Mouse (Mus musculus): ENCODE measurements at regions not wholly inside any gene's neighbourhood (a gene's known extent, or its start where the extent isn't known, plus 50 kb on each side); places are given as distances from the start of the nearest gene placed in this dataset.

DNA sequence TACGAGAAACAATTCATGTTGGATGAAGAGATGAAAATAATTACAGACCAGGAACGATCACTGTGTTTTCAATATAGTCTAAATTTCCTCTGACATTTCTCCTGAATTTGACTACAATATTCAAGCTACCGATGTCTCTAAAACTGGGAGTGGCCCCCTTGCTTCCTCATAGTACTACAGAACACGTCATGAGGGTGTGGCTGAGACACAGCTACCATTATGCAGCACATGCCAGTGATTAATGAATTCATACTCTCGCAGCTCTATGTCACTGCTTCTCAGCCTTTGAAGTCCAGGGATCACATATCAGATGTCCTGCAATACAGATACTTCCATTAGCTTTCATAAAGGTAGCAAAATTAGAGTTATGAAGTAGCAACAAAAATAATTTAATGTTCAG, 201.3 kb upstream of the Slit2 start:
- Histone ChIP-seq H3K4me1 (no peaks in the 10 kb centered on the region; the same call in 1 of the 2 replicates), H3K4me2 (no peak overlapping the region), H3K27ac (replicated peaks) (no peak overlapping the region; the same call in 1 of the 2 replicates), H3K4me3 (no peak overlapping the region), H3K9ac (no peak overlapping the region), H3K27me3 (replicated peaks) (no peaks in the 10 kb centered on the region), H3K9me3 (no peaks in the 10 kb centered on the region), H3K36me3 (no peaks in the 10 kb centered on the region)
- ATAC-seq (ENCODE audit: extremely low read depth, insufficient number of reproducible peaks, low FRiP score, low TSS enrichment), result no peak
- 65% methylated on average over 5 of the region's 5 CpGs for WGBS

DNA sequence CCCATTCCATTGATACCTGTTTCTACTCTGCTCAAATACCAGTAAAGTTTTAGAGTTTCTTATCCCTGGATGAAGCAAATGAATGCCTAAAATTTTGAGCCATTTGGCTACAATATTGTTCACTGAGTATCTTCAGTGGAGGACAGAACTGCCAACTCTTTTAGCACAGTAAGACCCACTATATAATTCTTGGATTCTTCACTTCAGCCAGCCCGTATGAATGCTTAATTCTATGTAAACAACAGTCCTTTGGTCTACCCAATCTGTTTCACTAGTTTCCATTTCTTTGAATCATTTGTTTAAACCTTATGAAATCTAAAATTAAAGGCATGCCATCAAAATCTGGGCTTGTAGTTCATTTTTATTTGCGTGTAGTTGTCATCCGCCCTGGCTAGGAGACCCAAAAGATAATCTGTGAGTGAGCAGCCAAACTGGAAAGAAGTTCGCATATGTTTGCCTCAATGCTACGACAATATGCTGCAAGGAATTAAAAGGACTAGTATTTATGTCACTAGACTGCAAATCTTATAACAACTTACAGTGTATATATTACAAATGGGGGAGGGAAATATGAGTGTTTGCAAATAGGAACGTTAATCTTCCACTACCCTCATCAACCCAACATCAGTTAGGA, 188.2 kb upstream of the Slit2 start:
- Histone ChIP-seq H3K27me3 (replicated peaks) (no peaks in the 10 kb centered on the region), H3K4me3 (no peak overlapping the region), H3K9ac (no peak overlapping the region), H3K4me1 (no peaks in the 10 kb centered on the region), H3K27ac (replicated peaks) (no peak overlapping the region), H3K36me3 (no peaks in the 10 kb centered on the region), H3K4me2 (no peak overlapping the region), H3K9me3 (no peaks in the 10 kb centered on the region)
- WGBS, result 69% methylated on average over 6 of the region's 6 CpGs
- ATAC-seq (ENCODE audit: extremely low read depth, insufficient number of reproducible peaks, low FRiP score, low TSS enrichment), result no peak

DNA sequence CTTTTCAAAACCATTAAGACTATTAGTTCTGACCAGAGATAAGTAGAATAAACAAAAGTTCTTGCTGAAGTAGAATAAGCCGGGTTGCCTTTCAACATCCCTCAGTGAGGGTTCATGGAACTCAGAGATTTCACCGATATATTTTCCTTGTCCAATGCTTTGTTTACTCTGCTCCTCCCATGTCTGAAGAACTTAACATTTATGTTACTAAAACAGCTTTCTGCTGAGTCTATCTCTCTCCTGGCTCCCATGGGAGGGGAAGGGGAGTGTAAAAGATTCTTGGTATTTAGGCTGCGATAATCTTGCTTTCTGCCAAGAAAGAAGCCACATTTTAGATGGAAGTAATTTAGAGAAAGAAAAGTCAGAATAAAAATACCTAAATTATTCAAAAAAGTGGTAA, 187.7 kb upstream of the Slit2 start:
- no peak overlapping the region for H3K4me2 ChIP-seq
- ATAC-seq (ENCODE audit: extremely low read depth, insufficient number of reproducible peaks, low FRiP score, low TSS enrichment), result no peak
- WGBS, result 42% methylated on average over 3 of the region's 3 CpGs
- H3K4me1 ChIP-seq, result no peaks in the 10 kb centered on the region
- H3K9ac ChIP-seq, result no peak overlapping the region
- no peaks in the 10 kb centered on the region for H3K27me3 ChIP-seq (replicated peaks)
- H3K36me3 ChIP-seq, result no peaks in the 10 kb centered on the region
- no peaks in the 10 kb centered on the region for H3K9me3 ChIP-seq
- no peak overlapping the region for H3K4me3 ChIP-seq
- no peak overlapping the region for H3K27ac ChIP-seq (replicated peaks)

DNA sequence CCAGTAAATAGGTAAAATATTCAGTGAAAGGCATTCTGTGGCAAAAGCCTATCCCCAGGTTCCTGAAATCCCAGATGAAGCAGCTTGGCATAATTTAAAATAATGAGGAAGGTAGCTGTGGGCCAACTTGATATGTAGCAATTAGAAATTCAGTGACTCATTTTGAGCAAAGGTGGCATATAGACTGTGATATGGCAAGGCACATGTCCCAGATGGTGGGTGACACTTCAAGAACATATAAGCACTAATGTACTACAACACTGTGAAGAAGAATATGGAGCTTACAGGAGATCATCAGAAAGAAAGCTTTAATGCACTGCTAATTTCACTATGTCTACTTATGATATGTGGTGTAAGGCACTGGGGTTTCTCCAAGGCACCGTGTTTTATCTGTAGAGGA, 162.0 kb upstream of the Slit2 start:
- Histone ChIP-seq H3K4me3 (no peak overlapping the region), H3K9me3 (no peaks in the 10 kb centered on the region), H3K27ac (replicated peaks) (no peak overlapping the region), H3K9ac (no peak overlapping the region), H3K36me3 (no peaks in the 10 kb centered on the region), H3K27me3 (replicated peaks) (no peaks in the 10 kb centered on the region), H3K4me2 (no peak overlapping the region), H3K4me1 (no peaks in the 10 kb centered on the region)
- 65% methylated on average over 1 of the region's 1 CpGs for WGBS
- no peak for ATAC-seq (ENCODE audit: extremely low read depth, insufficient number of reproducible peaks, low FRiP score, low TSS enrichment)

DNA sequence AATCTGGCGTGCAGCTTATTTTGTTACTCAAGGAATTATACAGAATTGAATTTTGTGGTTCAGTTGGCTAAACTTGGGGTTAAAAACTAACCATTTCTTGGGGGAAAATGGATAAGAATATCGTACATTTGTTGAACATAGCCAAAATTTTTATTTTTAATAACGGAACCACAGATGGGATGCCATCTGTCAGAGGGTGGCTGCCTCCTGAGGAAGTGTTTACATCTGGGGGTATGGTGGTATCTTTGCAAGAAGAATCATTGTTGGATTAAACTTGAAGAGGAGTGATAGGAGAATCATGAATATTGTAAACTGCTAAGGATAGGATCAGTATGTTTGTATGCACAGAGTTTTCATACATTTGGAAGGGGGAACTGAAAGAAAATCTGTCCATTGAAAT, 144.9 kb upstream of the Slit2 start:
- H3K27ac ChIP-seq (replicated peaks), result no peak overlapping the region
- 0 out of 2 replicates have a peak, but pooled peaks cover 3% of the 10 kb centered on the region for H3K9me3 ChIP-seq
- no peaks in the 10 kb centered on the region for H3K27me3 ChIP-seq (replicated peaks)
- ATAC-seq (ENCODE audit: extremely low read depth, insufficient number of reproducible peaks, low FRiP score, low TSS enrichment), result no peak
- H3K4me1 ChIP-seq, result no peaks in the 10 kb centered on the region
- no peak overlapping the region for H3K4me3 ChIP-seq
- no peaks in the 10 kb centered on the region for H3K36me3 ChIP-seq
- 72% methylated on average over 3 of the region's 3 CpGs for WGBS
- H3K9ac ChIP-seq, result no peak overlapping the region
- H3K4me2 ChIP-seq, result no peak overlapping the region

DNA sequence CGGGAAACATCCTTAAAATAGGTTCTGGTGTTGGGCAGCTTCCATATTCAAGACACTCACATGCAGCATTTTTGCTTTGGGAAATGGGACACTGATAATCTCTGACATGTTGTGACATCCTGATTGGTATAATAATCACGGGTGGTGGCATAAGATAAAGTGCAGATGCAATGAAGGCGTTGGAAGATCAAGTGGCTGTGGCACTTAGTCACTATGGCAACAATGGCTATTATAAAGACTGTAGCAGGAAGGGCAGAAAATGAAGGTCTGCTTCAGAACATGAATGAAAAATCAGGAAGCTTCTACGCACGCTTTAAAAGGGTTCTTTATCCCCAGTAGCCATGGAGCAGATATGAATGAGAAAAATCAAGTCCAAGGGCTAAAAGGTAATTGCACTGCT, 113.2 kb upstream of the Slit2 start:
- no peak for ATAC-seq (ENCODE audit: extremely low read depth, insufficient number of reproducible peaks, low FRiP score, low TSS enrichment)
- no peak overlapping the region for H3K27ac ChIP-seq (replicated peaks)
- H3K4me2 ChIP-seq, result no peak overlapping the region

More for the DNA sequence above, 113.2 kb upstream of the Slit2 start:
- no peaks in the 10 kb centered on the region for H3K9me3 ChIP-seq
- no peak overlapping the region for H3K4me3 ChIP-seq
- H3K9ac ChIP-seq, result no peak overlapping the region
- H3K27me3 ChIP-seq (replicated peaks), result no peaks in the 10 kb centered on the region
- H3K4me1 ChIP-seq, result no peaks in the 10 kb centered on the region; the same call in 1 of the 2 replicates
- 15% methylated on average over 5 of the region's 5 CpGs for WGBS
- H3K36me3 ChIP-seq, result no peaks in the 10 kb centered on the region
